Mouse (Mus musculus): ENCODE data around the gene Phlpp1. TPM values are rescaled to one million over a fixed set of nuclear protein-coding genes. Genes with fewer than 3 reads are reported as not detected.

Gene Phlpp1
- polyA plus RNA-seq, 1 experiment = 0.67 TPM

DNA sequence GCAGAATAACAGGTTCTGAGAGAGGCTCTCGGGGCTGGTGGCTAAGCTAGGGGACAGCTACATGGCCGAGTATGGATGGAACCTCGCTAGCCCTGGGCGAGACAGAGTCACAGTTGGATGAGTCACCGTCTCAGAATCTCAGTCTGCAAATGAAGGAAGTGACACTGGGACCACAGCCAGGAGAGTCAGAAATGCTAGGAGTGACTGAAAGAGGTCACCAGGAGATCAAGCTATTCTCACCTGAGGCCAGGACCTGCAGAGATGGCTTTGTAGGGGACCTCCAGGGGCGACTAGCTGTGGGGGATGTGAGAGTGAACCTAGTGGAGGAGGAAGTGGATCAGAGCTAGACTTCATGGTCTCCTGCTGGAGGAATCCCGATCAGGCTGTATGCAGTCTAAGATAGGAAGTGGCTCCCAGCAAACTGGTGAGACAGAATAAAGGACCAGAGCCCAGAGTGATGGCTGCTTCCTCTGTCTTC lies 236.4 kb downstream of the Phlpp1 start:
- Histone ChIP-seq H3K4me3 (replicated peaks) (no peak overlapping the region), H3K36me3 (replicated peaks; ENCODE audit: low read length) (no peaks in the 10 kb centered on the region), H3K4me1 (peaks cover 9% of the 10 kb centered on the region), H3K27me3 (replicated peaks) (peaks cover 41% of the 10 kb centered on the region), H3K9me3 (no peaks in the 10 kb centered on the region; the same call in 1 of the 2 replicates)
- TF ChIP-seq FLI1 (IDR thresholded peaks at IDR 0.05; ENCODE audit: low read length) (no peak), GATA1 (IDR thresholded peaks at IDR 0.05; ENCODE audit: borderline replicate concordance, low read length) (no peak)

DNA sequence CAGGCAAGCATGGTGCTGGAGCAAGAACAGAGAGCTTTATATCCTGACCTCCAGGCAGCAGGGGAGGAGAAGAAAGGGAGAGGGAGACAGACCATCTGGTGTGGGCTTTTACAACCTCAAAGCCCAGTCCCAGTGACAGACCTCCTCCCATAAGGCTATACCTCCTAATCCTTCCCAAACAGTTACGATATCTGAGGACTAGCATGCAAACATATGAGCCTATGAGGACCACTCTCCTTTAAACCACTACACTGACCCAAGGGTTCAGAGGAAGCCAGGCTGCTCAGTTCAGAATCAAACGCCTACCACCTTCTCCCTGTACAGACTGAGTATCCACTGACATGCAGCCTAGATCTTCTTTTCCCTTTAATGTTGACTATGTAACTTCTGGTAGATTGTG lies 239.3 kb downstream of the Phlpp1 start:
- Histone ChIP-seq H3K36me3 (replicated peaks; ENCODE audit: low read length) (no peaks in the 10 kb centered on the region), H3K9me3 (no peaks in the 10 kb centered on the region; the same call in 1 of the 2 replicates), H3K4me3 (replicated peaks) (no peak overlapping the region), H3K27me3 (replicated peaks) (peaks cover 27% of the 10 kb centered on the region), H3K4me1 (peaks cover 9% of the 10 kb centered on the region)
- TF ChIP-seq FLI1 (IDR thresholded peaks at IDR 0.05; ENCODE audit: low read length) (no peak), GATA1 (IDR thresholded peaks at IDR 0.05; ENCODE audit: borderline replicate concordance, low read length) (no peak)

DNA sequence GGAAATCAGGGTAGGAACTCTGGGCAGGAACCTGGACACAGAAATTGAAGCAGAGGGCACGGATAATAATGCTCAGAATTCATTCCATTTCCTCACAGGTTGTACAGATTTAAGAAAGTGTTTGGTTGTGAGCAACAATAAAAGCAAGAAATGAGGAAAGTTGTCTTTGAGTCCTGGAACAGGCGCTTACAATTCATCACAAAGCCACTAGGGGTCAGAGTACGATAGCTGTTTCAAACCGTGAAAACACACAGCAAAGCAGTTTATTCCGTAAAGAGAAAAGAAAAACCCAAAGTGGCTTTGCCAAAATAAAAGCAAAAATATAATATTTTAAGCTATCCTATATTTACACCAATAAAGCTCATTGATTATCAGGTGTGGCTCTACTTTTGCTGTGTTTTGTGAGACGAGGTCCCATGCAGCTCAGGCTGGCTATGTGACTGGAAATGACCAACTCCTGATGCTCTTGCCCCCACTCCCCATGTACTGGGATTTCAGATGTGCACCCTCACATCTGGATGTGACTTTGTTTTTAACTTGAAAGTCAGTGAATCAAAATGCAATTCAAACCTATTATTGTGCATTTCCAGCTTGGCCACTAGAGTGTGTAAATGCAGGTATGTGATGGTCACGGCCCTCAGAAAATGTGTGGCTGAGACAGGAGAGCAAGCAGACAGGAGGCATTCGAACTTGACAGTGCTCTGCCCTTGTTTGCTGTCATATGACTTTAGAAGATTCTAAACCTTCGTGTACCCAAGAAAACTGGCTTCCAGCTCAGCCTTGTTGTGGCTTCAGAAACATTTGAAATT lies 253.8 kb downstream of the Phlpp1 start:
- peaks cover 14% of the 10 kb centered on the region for H3K4me1 ChIP-seq
- H3K4me3 ChIP-seq (replicated peaks) = peak overlapping the region; percentile 75

DNA sequence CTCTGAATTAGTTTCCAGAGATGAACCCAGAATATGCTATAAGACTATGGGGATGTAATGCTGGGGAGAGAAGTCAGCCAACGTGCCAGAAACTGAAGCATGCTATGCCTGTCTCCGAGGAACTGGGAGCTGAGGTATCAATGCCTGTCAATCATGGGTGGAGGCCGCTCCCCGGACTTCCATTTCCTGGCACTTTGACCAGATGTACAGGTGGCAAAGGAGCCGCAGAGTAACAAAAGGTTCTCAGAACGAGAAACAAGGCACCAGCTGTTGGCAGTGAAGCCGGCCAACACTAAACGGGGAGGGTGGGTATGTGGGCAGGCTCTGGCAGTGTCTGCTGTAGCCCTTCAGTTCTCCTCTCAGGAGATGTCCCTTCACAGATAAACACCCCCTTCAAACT lies 256.6 kb downstream of the Phlpp1 start:
- H3K9me3 ChIP-seq = no peaks in the 10 kb centered on the region
- peaks cover 14% of the 10 kb centered on the region for H3K4me1 ChIP-seq
- TF ChIP-seq FLI1 (IDR thresholded peaks at IDR 0.05; ENCODE audit: low read length) = no peak
- TF ChIP-seq GATA1 (IDR thresholded peaks at IDR 0.05; ENCODE audit: borderline replicate concordance, low read length) = no peak
- peaks cover 2% of the 10 kb centered on the region for H3K27me3 ChIP-seq (replicated peaks)
- H3K4me3 ChIP-seq (replicated peaks) = no peak overlapping the region
- H3K36me3 ChIP-seq (replicated peaks; ENCODE audit: low read length) = no peaks in the 10 kb centered on the region

More for the DNA sequence above, 253.8 kb downstream of the Phlpp1 start:
- H3K9me3 ChIP-seq = no peaks in the 10 kb centered on the region
- no peak for TF ChIP-seq GATA1 (IDR thresholded peaks at IDR 0.05; ENCODE audit: borderline replicate concordance, low read length)
- TF ChIP-seq FLI1 (IDR thresholded peaks at IDR 0.05; ENCODE audit: low read length) = no peak
- peaks cover 6% of the 10 kb centered on the region for H3K27me3 ChIP-seq (replicated peaks)
- H3K36me3 ChIP-seq (replicated peaks; ENCODE audit: low read length) = no peaks in the 10 kb centered on the region

DNA sequence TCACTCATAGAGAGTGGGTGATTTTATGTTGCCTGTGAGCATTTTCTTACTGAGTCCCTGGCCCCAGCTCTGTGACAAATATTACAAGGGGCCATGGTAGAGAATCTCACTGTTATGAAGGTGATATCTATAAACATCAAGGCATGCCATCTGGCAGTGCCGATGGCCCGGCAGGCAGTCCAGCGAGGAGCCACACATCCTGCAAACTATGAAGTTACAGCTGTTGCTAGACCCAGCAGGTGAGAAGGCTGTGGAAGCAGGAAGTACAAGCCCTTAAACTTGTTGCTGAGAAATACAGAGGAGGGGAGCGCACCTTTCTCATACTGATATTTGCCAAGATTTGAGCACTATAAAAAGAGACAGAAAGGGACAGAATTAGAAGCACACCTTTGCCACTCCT lies 257.0 kb downstream of the Phlpp1 start:
- no peak overlapping the region for H3K4me3 ChIP-seq (replicated peaks)
- H3K4me1 ChIP-seq = peaks cover 14% of the 10 kb centered on the region
- no peaks in the 10 kb centered on the region for H3K36me3 ChIP-seq (replicated peaks; ENCODE audit: low read length)
- peaks cover 2% of the 10 kb centered on the region for H3K27me3 ChIP-seq (replicated peaks)
- TF ChIP-seq GATA1 (IDR thresholded peaks at IDR 0.05; ENCODE audit: borderline replicate concordance, low read length) (no peak), FLI1 (IDR thresholded peaks at IDR 0.05; ENCODE audit: low read length) (no peak)
- H3K9me3 ChIP-seq = no peaks in the 10 kb centered on the region

DNA sequence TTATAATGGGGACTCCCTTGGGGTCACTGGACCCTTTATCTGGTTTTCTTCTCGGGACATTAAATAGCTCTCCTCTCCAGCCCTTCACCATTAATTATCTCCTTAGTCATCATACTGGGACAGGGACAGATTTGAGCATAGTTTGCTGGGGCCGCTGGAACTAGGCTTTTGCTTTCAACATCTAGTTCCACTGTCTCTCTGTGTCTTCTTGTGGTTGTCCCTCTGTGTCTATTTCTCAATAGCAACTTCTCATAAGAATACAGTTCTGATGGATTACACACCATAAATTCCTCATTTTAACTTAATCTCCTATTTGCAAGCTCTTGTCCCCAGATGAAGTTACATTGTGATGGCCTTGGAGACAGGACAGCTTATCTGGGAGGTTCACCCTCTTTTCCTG lies 262.0 kb downstream of the Phlpp1 start:
- Histone ChIP-seq H3K4me3 (replicated peaks) (no peak overlapping the region), H3K36me3 (replicated peaks; ENCODE audit: low read length) (no peaks in the 10 kb centered on the region), H3K9me3 (no peaks in the 10 kb centered on the region), H3K27me3 (replicated peaks) (peaks cover under 1% of the 10 kb centered on the region), H3K4me1 (peaks cover 9% of the 10 kb centered on the region)
- TF ChIP-seq FLI1 (IDR thresholded peaks at IDR 0.05; ENCODE audit: low read length) (no peak), GATA1 (IDR thresholded peaks at IDR 0.05; ENCODE audit: borderline replicate concordance, low read length) (no peak)

Other genes starting within 250 kb of the Phlpp1 start
- 3.8 and 5.2 TPM in 2 replicates for gene Zcchc2, start 181.3 kb upstream of the Phlpp1 start, polyA plus RNA-seq (2012; ENCODE audit: insufficient read depth, low replicate concordance)